Mouse (Mus musculus): ENCODE data around the gene Snx9.

- TF ChIP-seq POLR2A (IDR thresholded peaks at IDR 0.05; ENCODE audit: borderline replicate concordance, extremely low read depth, insufficient read depth, insufficient read length, poor library complexity, severe bottlenecking), result no peak
- no peak for TF ChIP-seq CTCF (IDR thresholded peaks at IDR 0.05; ENCODE audit: borderline replicate concordance, extremely low read depth, insufficient read depth, insufficient read length)
Measured at GRCm38 (mm10) chr17:5839549-5840240, 1.4 kb upstream of the Snx9 start.

All from brain, embryonic 14.5 days (tissue).